Mouse (Mus musculus): Measurements from ENCODE around the gene Cuedc1. TPM values are rescaled to one million over a fixed set of nuclear protein-coding genes. Genes with fewer than 3 reads are reported as not detected.

Gene Cuedc1
- polyA plus RNA-seq, 1 experiment = 15.5 TPM

DNA sequence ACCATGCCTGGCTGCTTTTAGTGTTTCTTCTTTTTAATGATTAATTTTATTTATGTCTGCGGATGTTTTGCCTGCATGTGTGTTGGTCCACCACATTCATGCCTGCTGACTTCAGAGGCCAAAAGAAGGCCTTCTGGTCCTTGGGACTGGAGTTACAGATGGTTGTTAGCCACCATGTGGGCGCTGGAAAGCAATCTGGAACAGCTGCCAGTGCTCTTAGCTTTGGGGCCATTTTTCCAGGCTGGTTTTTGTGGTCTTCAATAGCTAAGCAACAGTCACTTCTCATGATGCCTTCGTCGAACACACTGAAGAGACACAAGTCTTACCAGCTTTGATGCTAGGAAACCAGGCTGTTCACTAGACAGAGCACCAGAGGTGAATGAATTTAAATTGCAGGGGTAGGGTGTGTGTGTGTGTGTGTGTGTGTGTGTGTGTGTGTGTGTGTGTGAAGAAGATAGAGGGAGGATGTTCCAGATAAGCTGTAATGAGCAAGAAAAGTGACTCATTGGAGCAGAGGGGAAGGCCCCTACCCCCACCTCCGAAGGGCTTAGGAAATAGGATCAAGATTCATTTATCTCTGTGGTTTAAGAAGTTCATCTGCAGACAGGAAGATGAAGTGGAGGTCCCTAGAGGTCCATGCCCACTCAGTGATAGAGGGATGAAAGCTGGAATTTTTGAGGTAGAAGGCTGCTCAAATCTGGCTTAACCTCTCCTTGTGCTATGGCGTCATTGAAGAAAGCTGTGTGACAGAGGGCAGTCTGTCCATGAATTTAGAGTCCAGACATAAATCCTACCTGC lies 7.8 kb downstream of the Cuedc1 start:
- no peaks in the 10 kb centered on the region for H3K27me3 ChIP-seq (ENCODE audit: control insufficient read depth, insufficient read depth, low read length)
- H3K27ac ChIP-seq (ENCODE audit: control insufficient read depth, insufficient read depth, low read length) = no peak overlapping the region
- H3K4me1 ChIP-seq (replicated peaks; ENCODE audit: control insufficient read depth, insufficient read depth, low read length) = peaks cover 13% of the 10 kb centered on the region
- H3K4me3 ChIP-seq (ENCODE audit: control insufficient read depth, insufficient read depth, low read length) = no peak overlapping the region
- TF ChIP-seq CTCF (IDR thresholded peaks at IDR 0.05; ENCODE audit: borderline replicate concordance, control insufficient read depth, extremely low read depth, insufficient read depth, low read length, poor library complexity) = no peak
- no peak for TF ChIP-seq POLR2A (IDR thresholded peaks at IDR 0.05; ENCODE audit: control insufficient read depth, extremely low read depth, insufficient read depth, low read length, poor library complexity)
- DNase-seq = no peak
- H3K36me3 ChIP-seq (ENCODE audit: control insufficient read depth, insufficient read depth, low read length) = no peaks in the 10 kb centered on the region
- 70% methylated on average over 6 of the region's 6 CpGs for WGBS

DNA sequence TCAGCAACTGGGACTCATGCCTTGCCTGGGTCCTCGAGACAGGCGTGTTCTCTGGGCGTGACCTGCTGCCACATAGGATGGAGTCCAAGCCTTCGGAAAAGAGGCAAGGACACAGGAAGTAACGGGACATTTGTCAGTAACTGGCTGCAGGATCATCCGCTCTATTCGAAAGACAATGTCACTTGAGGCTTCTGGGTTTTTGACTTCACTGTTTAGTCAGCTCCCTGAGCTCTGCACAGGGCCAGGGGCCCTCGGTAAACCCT lies 8.4 kb downstream of the Cuedc1 start:
- H3K27me3 ChIP-seq (ENCODE audit: control insufficient read depth, insufficient read depth, low read length) = no peaks in the 10 kb centered on the region
- H3K4me1 ChIP-seq (replicated peaks; ENCODE audit: control insufficient read depth, insufficient read depth, low read length) = peaks cover 13% of the 10 kb centered on the region
- no peak overlapping the region for H3K27ac ChIP-seq (ENCODE audit: control insufficient read depth, insufficient read depth, low read length)
- no peak overlapping the region for H3K4me3 ChIP-seq (ENCODE audit: control insufficient read depth, insufficient read depth, low read length)
- TF ChIP-seq POLR2A (IDR thresholded peaks at IDR 0.05; ENCODE audit: control insufficient read depth, extremely low read depth, insufficient read depth, low read length, poor library complexity) (no peak), CTCF (IDR thresholded peaks at IDR 0.05; ENCODE audit: borderline replicate concordance, control insufficient read depth, extremely low read depth, insufficient read depth, low read length, poor library complexity) (no peak)
- no peak for DNase-seq
- 96% methylated on average over 8 of the region's 8 CpGs for WGBS
- no peaks in the 10 kb centered on the region for H3K36me3 ChIP-seq (ENCODE audit: control insufficient read depth, insufficient read depth, low read length)

DNA sequence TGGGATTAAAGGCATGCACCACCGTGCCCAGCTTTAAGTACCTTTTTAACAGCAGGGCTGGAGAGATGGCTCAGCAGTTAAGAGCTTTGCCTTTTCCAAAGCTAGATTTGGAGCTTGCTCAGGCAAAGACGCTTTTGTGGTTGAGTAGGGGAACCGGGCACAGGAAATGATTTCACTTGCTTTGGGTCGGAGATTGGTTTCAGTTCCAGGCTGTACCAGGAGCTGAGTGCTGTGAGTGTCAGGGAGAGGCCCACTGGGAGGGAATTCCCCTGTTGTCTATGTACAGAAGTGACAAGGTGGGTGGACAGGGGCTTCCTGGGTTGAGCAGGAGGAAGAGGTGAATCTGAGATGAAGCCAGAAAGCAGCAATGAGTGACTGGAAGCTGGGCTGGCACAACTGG lies 9.5 kb downstream of the Cuedc1 start:
- no peak for DNase-seq
- Histone ChIP-seq H3K4me1 (replicated peaks; ENCODE audit: control insufficient read depth, insufficient read depth, low read length) (peaks cover 13% of the 10 kb centered on the region), H3K27ac (ENCODE audit: control insufficient read depth, insufficient read depth, low read length) (no peak overlapping the region), H3K4me3 (ENCODE audit: control insufficient read depth, insufficient read depth, low read length) (no peak overlapping the region), H3K36me3 (ENCODE audit: control insufficient read depth, insufficient read depth, low read length) (no peaks in the 10 kb centered on the region), H3K27me3 (ENCODE audit: control insufficient read depth, insufficient read depth, low read length) (no peaks in the 10 kb centered on the region)
- no peak for TF ChIP-seq POLR2A (IDR thresholded peaks at IDR 0.05; ENCODE audit: control insufficient read depth, extremely low read depth, insufficient read depth, low read length, poor library complexity)
- no peak for TF ChIP-seq CTCF (IDR thresholded peaks at IDR 0.05; ENCODE audit: borderline replicate concordance, control insufficient read depth, extremely low read depth, insufficient read depth, low read length, poor library complexity)
- 10% methylated on average over 4 of the region's 4 CpGs for WGBS

DNA sequence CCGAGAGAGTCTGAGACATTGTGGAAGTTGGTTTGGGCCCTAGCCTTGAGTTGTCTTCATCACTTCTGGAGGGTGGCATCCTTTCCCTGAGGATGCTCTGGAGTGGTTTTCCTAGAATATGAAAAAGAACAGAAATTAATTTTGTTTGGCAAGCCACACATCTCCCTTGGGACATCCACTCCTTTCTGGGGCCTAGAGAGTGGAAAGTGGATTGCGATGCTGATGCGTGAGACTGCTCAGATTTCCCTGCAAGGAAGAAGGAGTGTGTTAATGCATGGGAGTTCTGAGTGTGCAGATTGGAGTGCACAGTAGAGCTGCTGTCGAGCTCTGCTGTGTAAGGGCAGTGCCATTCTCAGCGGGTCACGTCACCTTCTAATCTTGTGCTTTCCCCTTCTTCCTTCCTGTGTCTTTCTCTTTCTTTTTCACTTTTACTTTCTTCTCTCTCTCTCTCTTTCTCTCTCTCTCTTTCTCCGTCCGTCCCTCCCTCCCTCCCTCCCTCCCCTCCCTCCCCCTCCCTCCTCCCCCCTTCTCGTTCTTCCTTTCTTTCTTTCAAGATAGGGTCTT lies 12.3 kb downstream of the Cuedc1 start:
- H3K4me3 ChIP-seq (ENCODE audit: control insufficient read depth, insufficient read depth, low read length) = no peak overlapping the region
- H3K27me3 ChIP-seq (ENCODE audit: control insufficient read depth, insufficient read depth, low read length) = no peaks in the 10 kb centered on the region
- no peaks in the 10 kb centered on the region for H3K36me3 ChIP-seq (ENCODE audit: control insufficient read depth, insufficient read depth, low read length)
- H3K4me1 ChIP-seq (replicated peaks; ENCODE audit: control insufficient read depth, insufficient read depth, low read length) = peaks cover 20% of the 10 kb centered on the region
- no peak for DNase-seq
- TF ChIP-seq CTCF (IDR thresholded peaks at IDR 0.05; ENCODE audit: borderline replicate concordance, control insufficient read depth, extremely low read depth, insufficient read depth, low read length, poor library complexity) (no peak), POLR2A (IDR thresholded peaks at IDR 0.05; ENCODE audit: control insufficient read depth, extremely low read depth, insufficient read depth, low read length, poor library complexity) (no peak)
- no peak overlapping the region for H3K27ac ChIP-seq (ENCODE audit: control insufficient read depth, insufficient read depth, low read length)
- WGBS = 75% methylated on average over 9 of the region's 9 CpGs

DNA sequence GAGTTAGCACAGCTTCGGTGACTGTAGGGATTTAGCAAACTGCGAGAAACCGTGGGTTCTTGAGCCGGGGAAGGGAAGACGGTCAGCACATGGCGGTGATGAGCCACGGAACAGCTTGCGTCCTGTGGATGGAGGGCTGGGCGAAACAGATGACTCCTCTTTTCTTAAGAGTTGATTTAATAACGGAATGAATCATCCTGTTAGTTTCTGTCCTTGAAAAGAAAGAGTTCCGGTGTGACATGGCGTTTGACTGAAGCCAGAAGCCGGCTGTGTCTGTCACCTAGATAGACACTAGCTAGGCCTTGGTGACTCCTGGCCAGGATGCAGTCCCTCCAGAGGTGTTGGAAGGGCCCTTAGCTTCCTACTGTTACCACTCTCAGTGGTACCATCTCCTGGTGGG lies 14.2 kb downstream of the Cuedc1 start:
- WGBS = 97% methylated on average over 13 of the region's 13 CpGs
- H3K4me1 ChIP-seq (replicated peaks; ENCODE audit: control insufficient read depth, insufficient read depth, low read length) = peaks cover 18% of the 10 kb centered on the region
- no peak overlapping the region for H3K4me3 ChIP-seq (ENCODE audit: control insufficient read depth, insufficient read depth, low read length)
- H3K27me3 ChIP-seq (ENCODE audit: control insufficient read depth, insufficient read depth, low read length) = no peaks in the 10 kb centered on the region
- no peak overlapping the region for H3K27ac ChIP-seq (ENCODE audit: control insufficient read depth, insufficient read depth, low read length)
- DNase-seq = no peak
- TF ChIP-seq POLR2A (IDR thresholded peaks at IDR 0.05; ENCODE audit: control insufficient read depth, extremely low read depth, insufficient read depth, low read length, poor library complexity) (no peak), CTCF (IDR thresholded peaks at IDR 0.05; ENCODE audit: borderline replicate concordance, control insufficient read depth, extremely low read depth, insufficient read depth, low read length, poor library complexity) (no peak)
- H3K36me3 ChIP-seq (ENCODE audit: control insufficient read depth, insufficient read depth, low read length) = no peaks in the 10 kb centered on the region

DNA sequence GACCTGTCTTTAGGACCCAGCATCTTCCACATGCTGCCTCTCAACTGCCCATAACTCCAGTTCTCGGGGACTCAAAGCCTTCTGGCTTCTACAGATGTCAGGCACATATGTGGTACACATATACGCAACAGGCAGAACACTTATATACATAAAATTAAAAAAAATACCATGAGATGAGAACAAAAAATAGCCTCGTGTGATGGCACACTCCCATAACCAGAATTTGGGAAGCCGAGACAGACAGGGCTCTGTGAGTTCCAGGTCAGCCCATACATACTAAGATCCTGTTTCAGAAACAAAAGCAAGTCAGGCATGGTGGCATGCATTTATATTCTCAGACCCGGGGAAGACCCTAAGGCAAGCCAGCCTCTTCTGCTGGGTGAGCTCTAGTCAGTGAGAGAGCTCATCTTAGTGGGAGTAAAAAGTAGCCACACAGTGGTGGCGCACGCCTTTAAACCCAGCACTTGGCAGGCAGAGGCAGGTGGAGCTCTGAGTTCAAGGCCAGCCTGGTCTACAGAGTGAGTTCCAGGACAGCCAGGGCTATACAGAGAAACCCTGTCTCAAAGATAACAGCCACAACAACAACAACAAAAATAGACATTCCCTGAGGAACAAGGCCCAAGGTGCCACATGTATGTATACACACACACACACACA lies 14.9 kb downstream of the Cuedc1 start:
- H3K4me1 ChIP-seq (replicated peaks; ENCODE audit: control insufficient read depth, insufficient read depth, low read length) = peaks cover 12% of the 10 kb centered on the region
- no peak overlapping the region for H3K4me3 ChIP-seq (ENCODE audit: control insufficient read depth, insufficient read depth, low read length)
- H3K36me3 ChIP-seq (ENCODE audit: control insufficient read depth, insufficient read depth, low read length) = no peaks in the 10 kb centered on the region
- WGBS = 95% methylated on average over 7 of the region's 7 CpGs
- H3K27me3 ChIP-seq (ENCODE audit: control insufficient read depth, insufficient read depth, low read length) = no peaks in the 10 kb centered on the region
- TF ChIP-seq CTCF (IDR thresholded peaks at IDR 0.05; ENCODE audit: borderline replicate concordance, control insufficient read depth, extremely low read depth, insufficient read depth, low read length, poor library complexity) (no peak), POLR2A (IDR thresholded peaks at IDR 0.05; ENCODE audit: control insufficient read depth, extremely low read depth, insufficient read depth, low read length, poor library complexity) (no peak)
- no peak for DNase-seq
- H3K27ac ChIP-seq (ENCODE audit: control insufficient read depth, insufficient read depth, low read length) = no peak overlapping the region

All from thymus, adult 2 months (tissue).